Mouse (Mus musculus) c-Kit-positive CD71-positive TER-119-negative erythroid progenitor cells, embryonic 14.5 days (primary cell): ENCODE results near the gene Zfp13.

Experiments
- DNase-seq: peaks from one replicate; pipeline ENCODE4 v3.0.0-alpha.2; 2013; ENCODE audit warnings: low read depth

Gene Zfp13

GRCm38 (mm10) chr17:23592208-23592925 lies 6.9 kb downstream of the Zfp13 start:
- DNase-seq, result peak; percentile 96

- no peak for DNase-seq
These were observed 12.0 kb downstream of the Zfp13 start for GRCm38 (mm10) chr17:23587253-23587652.

GRCm38 (mm10) chr17:23585721-23586491 lies 13.4 kb downstream of the Zfp13 start:
- no peak for DNase-seq

GRCm38 (mm10) chr17:23584786-23585185 lies 14.5 kb downstream of the Zfp13 start:
- DNase-seq, result no peak

- DNase-seq, result no peak
These were observed 23.2 kb downstream of the Zfp13 start for GRCm38 (mm10) chr17:23575951-23576552.

- DNase-seq, result no peak
These were observed 25.2 kb downstream of the Zfp13 start for GRCm38 (mm10) chr17:23574130-23574529.

- DNase-seq, result no peak
These were observed 27.2 kb downstream of the Zfp13 start for GRCm38 (mm10) chr17:23572059-23572458.

GRCm38 (mm10) chr17:23571084-23571483 lies 28.2 kb downstream of the Zfp13 start:
- DNase-seq, result no peak

GRCm38 (mm10) chr17:23570017-23570416 lies 29.3 kb downstream of the Zfp13 start:
- no peak for DNase-seq

- DNase-seq, result no peak
These were observed 30.9 kb downstream of the Zfp13 start for GRCm38 (mm10) chr17:23568370-23568769.

- no peak for DNase-seq
These were observed 32.5 kb downstream of the Zfp13 start for GRCm38 (mm10) chr17:23566787-23567186.

GRCm38 (mm10) chr17:23564368-23564715 lies 34.9 kb downstream of the Zfp13 start:
- no peak for DNase-seq

- DNase-seq, result peak; percentile 93
These were observed 35.5 kb downstream of the Zfp13 start, which contains the start of gene Zfp213 for GRCm38 (mm10) chr17:23563595-23564367. Zfp213 (minus strand) TSS chr17:23564238.

- no peak for DNase-seq
These were observed 39.5 kb downstream of the Zfp13 start for GRCm38 (mm10) chr17:23559767-23560166.

- DNase-seq, result no peak
These were observed 43.9 kb downstream of the Zfp13 start for GRCm38 (mm10) chr17:23555243-23555916.

GRCm38 (mm10) chr17:23554321-23554720 lies 45.0 kb downstream of the Zfp13 start:
- no peak for DNase-seq

GRCm38 (mm10) chr17:23553634-23554120 lies 45.6 kb downstream of the Zfp13 start:
- no peak for DNase-seq

- no peak for DNase-seq
These were observed 46.2 kb downstream of the Zfp13 start for GRCm38 (mm10) chr17:23552896-23553633.

GRCm38 (mm10) chr17:23551963-23552362 lies 47.3 kb downstream of the Zfp13 start:
- DNase-seq, result no peak

GRCm38 (mm10) chr17:23551416-23551815 lies 47.9 kb downstream of the Zfp13 start:
- DNase-seq, result no peak

GRCm38 (mm10) chr17:23550856-23551255 lies 48.4 kb downstream of the Zfp13 start:
- no peak for DNase-seq
